28 mouse cellular contexts compared by ENCODE assay signal in the genomic region with DNA sequence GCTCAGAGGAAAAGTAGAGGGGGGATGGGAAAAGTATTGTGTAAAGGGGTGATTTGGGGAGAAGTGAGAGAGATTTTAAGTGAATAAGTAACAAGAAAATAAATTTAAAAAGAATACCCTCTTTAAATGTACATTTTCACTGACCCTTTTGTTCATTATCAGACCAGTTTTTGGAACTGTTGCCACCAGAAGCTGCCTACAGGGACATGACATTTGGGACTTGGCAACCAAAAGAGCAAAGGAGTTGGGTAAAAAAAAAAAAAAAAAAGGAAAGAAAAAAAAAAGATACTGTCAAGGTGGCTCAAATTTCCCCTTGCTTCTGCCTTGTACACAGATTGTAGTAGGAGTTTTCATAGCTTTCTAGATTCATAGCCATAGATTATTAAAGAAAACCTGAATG.
"Had no signal": no experiment of that assay in that cellular context is flagged by ENCODE, and none has a peak within 500 bp of the region (broad histone marks: within the 10 kb centered on the region; RNA-seq: fewer than 3 reads in every experiment).

No protein-coding gene starts in this region.

- H3K27me3 ChIP-seq: limb, embryonic 12.5 days; limb, embryonic 13.5 days; limb, embryonic 15.5 days; liver, embryonic 12.5 days; liver, embryonic 13.5 days; liver, embryonic 15.5 days; lung, embryonic 15.5 days; megakaryocyte, embryonic 14.5 days; midbrain, embryonic 12.5 days; midbrain, embryonic 13.5 days; midbrain, embryonic 15.5 days; neural tube, embryonic 12.5 days had no signal

- DNase-seq: left cerebral cortex, postnatal 4 days; liver; liver, embryonic 13.5 days; liver, postnatal 0 days; lung, adult 18-20 months; lung, adult 2 months; lung, embryonic 14.5 days; lung, postnatal 10 days; lung, postnatal 14 days; lung, postnatal 36 days; lung, postnatal 4 days; midbrain, embryonic 14.5 days had no signal

- H3K4me1 ChIP-seq: limb, embryonic 10.5 days; limb, embryonic 12.5 days; limb, embryonic 13.5 days; limb, embryonic 15.5 days; liver, embryonic 12.5 days; liver, embryonic 13.5 days; liver, embryonic 15.5 days; lung, embryonic 15.5 days; megakaryocyte, embryonic 14.5 days; midbrain, embryonic 10.5 days; midbrain, embryonic 12.5 days; midbrain, embryonic 13.5 days; midbrain, embryonic 15.5 days; neural tube, embryonic 12.5 days had no signal

- H3K4me3 ChIP-seq: limb, embryonic 10.5 days; limb, embryonic 12.5 days; limb, embryonic 13.5 days; limb, embryonic 15.5 days; liver, embryonic 12.5 days; liver, embryonic 13.5 days; liver, embryonic 15.5 days; lung, embryonic 15.5 days; megakaryocyte, embryonic 14.5 days; midbrain, embryonic 10.5 days; midbrain, embryonic 12.5 days; midbrain, embryonic 13.5 days; midbrain, embryonic 15.5 days; myocyte; neural tube, embryonic 12.5 days had no signal

- H3K27ac ChIP-seq: limb, embryonic 10.5 days; limb, embryonic 12.5 days; limb, embryonic 13.5 days; limb, embryonic 15.5 days; liver, embryonic 12.5 days; liver, embryonic 13.5 days; liver, embryonic 14.5 days; liver, embryonic 15.5 days; lung, embryonic 15.5 days; macrophage; midbrain, embryonic 10.5 days; midbrain, embryonic 12.5 days; midbrain, embryonic 13.5 days; midbrain, embryonic 15.5 days; neural tube, embryonic 12.5 days had no signal
